Mouse (Mus musculus) stomach, postnatal 0 days (tissue): Measurements from ENCODE around the gene Qrich1. TPM values are rescaled to one million over a fixed set of nuclear protein-coding genes. Genes with fewer than 3 reads are reported as not detected.

Experiments
- ATAC-seq: fragments of 200-750 bp; cut with Nextera tagmentation; 2 replicates; pipeline ENCODE4 v1.8.0; 2017; ENCODE audit not compliant: low FRiP score, low TSS enrichment
- DNase-seq: peaks from one replicate; pipeline ENCODE4 v3.0.0-alpha.2; 2016; ENCODE audit warnings: low spot score
- H3K27ac ChIP-seq: fragments of 300-500 bp; sonication (generic); replicated peaks from 2 replicates; pipeline ENCODE4 v1.5.1; 2014; ENCODE audit warnings: mild to moderate bottlenecking, control low read depth
- H3K27me3 ChIP-seq: fragments of 300-500 bp; sonication (generic); 2 replicates; pipeline ENCODE4 v1.6.1; 2014; ENCODE audit warnings: low read length; ENCODE audit not compliant: control insufficient read depth, insufficient read depth
- H3K36me3 ChIP-seq: fragments of 300-500 bp; sonication (generic); 2 replicates; pipeline ENCODE4 v1.6.1; 2014; ENCODE audit warnings: low read length, mixed read lengths; ENCODE audit not compliant: control insufficient read depth, insufficient read depth
- H3K4me1 ChIP-seq: fragments of 300-500 bp; sonication (generic); replicated peaks from 2 replicates; pipeline ENCODE4 v1.6.1; 2014; ENCODE audit warnings: antibody characterized with exemption; ENCODE audit not compliant: control insufficient read depth, insufficient read depth
- H3K4me2 ChIP-seq: fragments of 300-500 bp; sonication (generic); replicated peaks from 2 replicates; pipeline ENCODE4 v1.6.1; 2014; ENCODE audit warnings: low read depth, mild to moderate bottlenecking, control low read depth, moderate library complexity
- H3K4me3 ChIP-seq: fragments of 300-500 bp; sonication (generic); 2 replicates; pipeline ENCODE4 v1.5.1; 2014; ENCODE audit warnings: low read depth, low read length, control low read depth
- H3K9ac ChIP-seq: fragments of 300-500 bp; sonication (generic); 2 replicates; pipeline ENCODE4 v1.6.1; 2014; ENCODE audit warnings: mild to moderate bottlenecking, low read length, control low read depth, mixed read lengths
- H3K9me3 ChIP-seq: fragments of 300-500 bp; sonication (generic); 2 replicates; pipeline ENCODE4 v1.6.1; 2016; ENCODE audit warnings: low read length; ENCODE audit not compliant: control insufficient read depth
- CTCF ChIP-seq: IDR thresholded peaks from 2 replicates; pipeline ENCODE4 v1.5.1; 2016; ENCODE audit warnings: antibody characterized with exemption, low read depth, mild to moderate bottlenecking, moderate library complexity
- EP300 ChIP-seq: optimal IDR thresholded peaks from 2 replicates; pipeline ENCODE3; 2016; ENCODE audit warnings: antibody characterized with exemption
- WGBS: fragments of 180-500 bp; shearing (Covaris S2); extraction: QIAGEN DNeasy Blood & Tissue Kit; methylation state at CpG from one replicate; pipeline ENCODE4 v1.1.7; 2014; 5-methylcytosine and 5-hydroxymethylcytosine counted together
- polyA plus RNA-seq: library from polyadenylated mRNA; unstranded; fragments of >200 nt; fragmentation: Nextera tagmentation; extraction: Ambion mirVana; gene quantifications from 2 replicates; pipeline ENCODE4 v1.2.1, GENCODE M21; 2015

Qrich1 gene
- polyA plus RNA-seq, 1 experiment from 2014 or later = 47.7 TPM

GRCm38 (mm10) chr9:108563671-108564070, 47.1 kb downstream of the Qrich1 start:
- Histone ChIP-seq H3K9me3 (no peaks in the 10 kb centered on the region), H3K4me2 (no peak overlapping the region), H3K4me3 (no peak overlapping the region), H3K4me1 (peaks cover 5% of the 10 kb centered on the region), H3K36me3 (peaks cover 6% of the 10 kb centered on the region; the same call in 1 of the 2 replicates), H3K9ac (no peak overlapping the region), H3K27ac (no peak overlapping the region), H3K27me3 (no peaks in the 10 kb centered on the region)
- no peak for TF ChIP-seq CTCF
- no peak for TF ChIP-seq EP300
- no peak for DNase-seq
- no peak for ATAC-seq
- 88% methylated on average over 8 of the region's 8 CpGs for WGBS

- 72% methylated on average over 7 of the region's 7 CpGs for WGBS
- H3K27me3 ChIP-seq = no peaks in the 10 kb centered on the region
- H3K4me3 ChIP-seq = no peak overlapping the region
- H3K36me3 ChIP-seq = peaks cover 6% of the 10 kb centered on the region; the same call in 1 of the 2 replicates
- no peaks in the 10 kb centered on the region for H3K9me3 ChIP-seq
- no peak for TF ChIP-seq CTCF
- no peak for TF ChIP-seq EP300
- no peak overlapping the region for H3K27ac ChIP-seq
- H3K9ac ChIP-seq = no peak overlapping the region
- peaks cover 5% of the 10 kb centered on the region for H3K4me1 ChIP-seq
- H3K4me2 ChIP-seq = no peak overlapping the region
- DNase-seq (no peak), ATAC-seq (no peak)
Measured at GRCm38 (mm10) chr9:108564131-108564530, 47.5 kb downstream of the Qrich1 start.

GRCm38 (mm10) chr9:108565881-108566814, 49.5 kb downstream of the Qrich1 start:
- Histone ChIP-seq H3K4me3 (peak overlapping the region; percentile 68), H3K27ac (peak overlapping the region; percentile 95), H3K9me3 (no peaks in the 10 kb centered on the region), H3K27me3 (no peaks in the 10 kb centered on the region), H3K9ac (peak overlapping the region; percentile 74), H3K36me3 (peaks cover 4% of the 10 kb centered on the region; the same call in 1 of the 2 replicates), H3K4me1 (peaks cover 5% of the 10 kb centered on the region), H3K4me2 (peak overlapping the region; percentile 97)
- TF ChIP-seq EP300 = no peak
- WGBS = 12% methylated on average over 35 of the region's 35 CpGs
- no peak; the same call in 1 of the 2 replicates for ATAC-seq
- DNase-seq = no peak

GRCm38 (mm10) chr9:108566815-108567776, 50.5 kb downstream of the Qrich1 start, which contains the start of gene Ndufaf3:
Gene Ndufaf3, minus strand, starts transcription at chr9:108567434.
- DNase-seq = peak; percentile 96
- Histone ChIP-seq H3K4me1 (peaks cover 5% of the 10 kb centered on the region), H3K9ac (peak within 1 kb of the TSS; percentile 74), H3K4me2 (peak within 1 kb of the TSS; percentile 97), H3K27ac (peak within 1 kb of the TSS; percentile 95), H3K4me3 (peak within 1 kb of the TSS; percentile 68), H3K27me3 (no peaks in the 10 kb centered on the region), H3K9me3 (no peaks in the 10 kb centered on the region), H3K36me3 (peaks cover 12% of the 10 kb centered on the region; the same call in 1 of the 2 replicates)
- ATAC-seq = peak; percentile 87
- 0% methylated on average over 73 of the region's 73 CpGs for WGBS
- TF ChIP-seq CTCF (peak; percentile 93), EP300 (no peak)

- Histone ChIP-seq H3K27me3 (no peaks in the 10 kb centered on the region), H3K27ac (peak overlapping the region; percentile 95), H3K9me3 (no peaks in the 10 kb centered on the region), H3K9ac (peak overlapping the region; percentile 74), H3K36me3 (peaks cover 20% of the 10 kb centered on the region), H3K4me2 (peak overlapping the region; percentile 97), H3K4me1 (peaks cover 5% of the 10 kb centered on the region), H3K4me3 (peak overlapping the region; percentile 68)
- WGBS = 11% methylated on average over 18 of the region's 18 CpGs
- ATAC-seq (no peak; the same call in 1 of the 2 replicates), DNase-seq (peak; percentile 58)
- TF ChIP-seq CTCF (no peak), EP300 (no peak)
Measured at GRCm38 (mm10) chr9:108567931-108568419, 51.4 kb downstream of the Qrich1 start.
